Mouse (Mus musculus): ENCODE results near the gene Rnf224.

GRCm38 (mm10) chr2:25264851-25265250 lies 28.3 kb upstream of the Rnf224 start:
- no peak for TF ChIP-seq CTCF (IDR thresholded peaks at IDR 0.05; ENCODE audit: low read depth, low read length)
- TF ChIP-seq POLR2A (IDR thresholded peaks at IDR 0.05; ENCODE audit: borderline replicate concordance, low read depth, low read length): no peak

Data from bone marrow macrophage, adult 2 months (primary cell).